38 mouse cellular contexts compared by ENCODE assay signal in the genomic region with DNA sequence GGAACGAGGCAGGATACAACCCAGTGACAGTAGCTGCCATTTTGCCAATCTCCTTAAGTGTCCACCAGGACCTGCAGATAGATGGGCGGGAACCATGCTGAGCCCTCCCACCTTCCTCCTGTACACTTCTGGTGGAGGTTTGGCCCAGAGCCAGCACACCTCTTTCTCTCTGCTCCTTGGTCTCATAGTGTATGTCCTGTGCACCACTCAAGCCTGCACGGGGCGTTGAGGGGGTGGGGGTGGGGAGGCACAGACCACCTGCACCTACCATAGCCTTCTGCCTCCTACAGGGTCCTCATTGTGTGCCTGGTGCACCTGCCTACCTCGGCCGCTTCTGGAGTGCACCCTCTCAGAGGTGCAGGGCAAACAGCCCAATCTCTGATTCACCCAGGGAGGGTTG. TPM values are rescaled to one million over a fixed set of nuclear protein-coding genes. Genes with fewer than 3 reads are reported as not detected.
A peak's percentile ranks its signal among the peaks of the same experiment; 100 is the strongest.
DNase-seq lines count a peak whose midpoint lies in the region; ATAC-seq and TF ChIP-seq lines count a peak whose summit lies in the region.
"Had no signal": no experiment of that assay in that cellular context is flagged by ENCODE, and none has a peak within 500 bp of the region (broad histone marks: within the 10 kb centered on the region; RNA-seq: fewer than 3 reads in every experiment).

No protein-coding gene starts in this region.

- no peaks in the 10 kb centered on the region for H3K36me3 ChIP-seq in hindbrain, embryonic 10.5 days
- H3K36me3 ChIP-seq in hindbrain, embryonic 12.5 days = no peaks in the 10 kb centered on the region
- H3K36me3 ChIP-seq in lung, embryonic 14.5 days (ENCODE audit: insufficient read depth) = no peaks in the 10 kb centered on the region
- H3K36me3 ChIP-seq in intestine, embryonic 16.5 days (ENCODE audit: control insufficient read depth, insufficient read depth, low read length) = no peaks in the 10 kb centered on the region
- H3K36me3 ChIP-seq: embryonic facial prominence, embryonic 13.5 days; heart, embryonic 10.5 days; heart, embryonic 15.5 days; hindbrain, embryonic 13.5 days; neural tube, embryonic 15.5 days had no signal

- H3K27me3 ChIP-seq in hindbrain, embryonic 10.5 days (ENCODE audit: insufficient read depth, poor library complexity, severe bottlenecking) = peaks cover 95% of the 10 kb centered on the region
- peaks cover 65% of the 10 kb centered on the region for H3K27me3 ChIP-seq in hindbrain, embryonic 12.5 days
- peaks cover 15% of the 10 kb centered on the region for H3K27me3 ChIP-seq in lung, embryonic 14.5 days (ENCODE audit: insufficient read depth, low read length)
- H3K27me3 ChIP-seq in intestine, embryonic 16.5 days (replicated peaks; ENCODE audit: control insufficient read depth, insufficient read depth, low read length) = peaks cover 18% of the 10 kb centered on the region

- H3K4me2 ChIP-seq in hindbrain, embryonic 12.5 days (replicated peaks) = no peak overlapping the region
- no peak overlapping the region; the same call in 1 of the 2 replicates for H3K4me2 ChIP-seq in lung, embryonic 14.5 days
- H3K4me2 ChIP-seq in intestine, embryonic 16.5 days (ENCODE audit: low read depth, low read length) = no peak overlapping the region
- H3K4me2 ChIP-seq: embryonic facial prominence, embryonic 13.5 days; heart, embryonic 15.5 days; hindbrain, embryonic 13.5 days; neural tube, embryonic 15.5 days had no signal

- H3K9me3 ChIP-seq in hindbrain, embryonic 10.5 days = no peaks in the 10 kb centered on the region
- no peaks in the 10 kb centered on the region for H3K9me3 ChIP-seq in hindbrain, embryonic 12.5 days (replicated peaks)
- no peaks in the 10 kb centered on the region for H3K9me3 ChIP-seq in lung, embryonic 14.5 days (ENCODE audit: low read depth, low read length)
- H3K9me3 ChIP-seq in intestine, embryonic 16.5 days (ENCODE audit: control insufficient read depth, low read length) = no peaks in the 10 kb centered on the region
- H3K9me3 ChIP-seq: embryonic facial prominence, embryonic 13.5 days; heart, embryonic 10.5 days; heart, embryonic 15.5 days; hindbrain, embryonic 13.5 days; neural tube, embryonic 15.5 days had no signal

- 79% methylated on average over 6 of the region's 6 CpGs for WGBS in hindbrain, embryonic 10.5 days
- 57% methylated on average over 6 of the region's 6 CpGs for WGBS in hindbrain, embryonic 12.5 days
- WGBS in lung, embryonic 14.5 days = 45% methylated on average over 6 of the region's 6 CpGs
- 58% methylated on average over 6 of the region's 6 CpGs for WGBS in intestine, embryonic 16.5 days

- no peak for TF ChIP-seq CTCF in lung, embryonic 14.5 days (IDR thresholded peaks at IDR 0.05; ENCODE audit: low read depth)

- ATAC-seq in hindbrain, embryonic 12.5 days (ENCODE audit: low FRiP score) = no peak
- peak; percentile 91 for ATAC-seq in lung, embryonic 14.5 days (ENCODE audit: insufficient read depth)
- peak; percentile 42 for ATAC-seq in intestine, embryonic 16.5 days
- ATAC-seq: CD4-positive, CD25-positive, alpha-beta regulatory T cell, adult 4 months; inflammation-experienced regulatory T-cells, adult 6 months had no signal

- H3K27ac ChIP-seq in hindbrain, embryonic 10.5 days = peak overlapping the region; percentile 45; the same call in 1 of the 2 replicates
- H3K27ac ChIP-seq in hindbrain, embryonic 12.5 days = no peak overlapping the region
- H3K27ac ChIP-seq in lung, embryonic 14.5 days (ENCODE audit: low read depth) = peak overlapping the region; percentile 69; the same call in 1 of the 2 replicates
- no peak overlapping the region for H3K27ac ChIP-seq in intestine, embryonic 16.5 days (ENCODE audit: low read length)
- H3K27ac ChIP-seq: embryonic facial prominence, embryonic 13.5 days; heart, embryonic 10.5 days; heart, embryonic 15.5 days; hindbrain, embryonic 13.5 days; kidney, postnatal 0 days; left cerebral cortex, adult 2 months; liver, embryonic 14.5 days; neural tube, embryonic 15.5 days had no signal

- no peak for DNase-seq in hindbrain, embryonic 10.5 days (ENCODE audit: low spot score)
- peak; percentile 70 for DNase-seq in lung, embryonic 14.5 days
- no peak for DNase-seq in lung, postnatal 10 days
- peak; percentile 62 for DNase-seq in ES-CJ7 (ENCODE audit: low read depth, low spot score)
- DNase-seq in left cerebral cortex, adult 18-20 months (ENCODE audit: low spot score in 2 of 2) = no peak
- DNase-seq in left cerebral cortex, postnatal 14 days (ENCODE audit: low spot score in 2 of 2) = no peak
- DNase-seq: adrenal gland, postnatal 10 days; cerebellum, adult 11 months; cerebellum, adult 9-10 months; cerebellum, postnatal 36 days; gastrocnemius, postnatal 25 days; heart, adult 11 months; kidney, adult 8-10 months; lung, adult 2 months; midbrain, embryonic 14.5 days; retina, postnatal 1 day; right cerebral cortex, postnatal 14 days had no signal

- H3K4me1 ChIP-seq in hindbrain, embryonic 10.5 days (replicated peaks) = peaks cover 75% of the 10 kb centered on the region
- peaks cover 54% of the 10 kb centered on the region for H3K4me1 ChIP-seq in hindbrain, embryonic 12.5 days
- no peaks in the 10 kb centered on the region for H3K4me1 ChIP-seq in lung, embryonic 14.5 days (ENCODE audit: insufficient read depth)
- H3K4me1 ChIP-seq in intestine, embryonic 16.5 days (ENCODE audit: control insufficient read depth, insufficient read depth, low read length) = 0 out of 2 replicates have a peak, but pooled peaks cover 2% of the 10 kb centered on the region
- H3K4me1 ChIP-seq: heart, embryonic 10.5 days; heart, embryonic 15.5 days had no signal

- no peak overlapping the region for H3K9ac ChIP-seq in hindbrain, embryonic 12.5 days
- no peak overlapping the region for H3K9ac ChIP-seq in lung, embryonic 14.5 days
- H3K9ac ChIP-seq in intestine, embryonic 16.5 days (ENCODE audit: low read depth, low read length) = no peak overlapping the region
- H3K9ac ChIP-seq: embryonic facial prominence, embryonic 13.5 days; heart, embryonic 15.5 days; hindbrain, embryonic 13.5 days; liver, embryonic 14.5 days; neural tube, embryonic 15.5 days had no signal

- intact Hi-C loops in left cerebral cortex, postnatal 14 days (cut with DNase I) = no loop called here

- H3K4me3 ChIP-seq in hindbrain, embryonic 10.5 days = no peak overlapping the region
- no peak overlapping the region for H3K4me3 ChIP-seq in hindbrain, embryonic 12.5 days
- no peak overlapping the region for H3K4me3 ChIP-seq in lung, embryonic 14.5 days (ENCODE audit: low read depth, low read length)
- H3K4me3 ChIP-seq in intestine, embryonic 16.5 days (ENCODE audit: low read length) = no peak overlapping the region
- H3K4me3 ChIP-seq: embryonic facial prominence, embryonic 13.5 days; heart, embryonic 10.5 days; heart, embryonic 15.5 days; hindbrain, embryonic 13.5 days; left cerebral cortex, adult 2 months; neural tube, embryonic 15.5 days had no signal

RNA-seq across cellular contexts. Expression of a gene that starts 4.5 kb away (rescaled TPM):
- polyA plus RNA-seq in hindbrain, embryonic 10.5 days (2016; fragmentation: Nextera tagmentation; extraction: Ambion mirVana) = not detected in 2 replicates
- polyA plus RNA-seq in hindbrain, embryonic 12.5 days (2016; fragmentation: Nextera tagmentation; extraction: Ambion mirVana) = not detected in 2 replicates
- polyA plus RNA-seq in lung, embryonic 14.5 days (2014; fragmentation: Nextera tagmentation; extraction: Ambion mirVana) = not detected in 2 replicates
- not detected in 2 replicates for polyA plus RNA-seq in intestine, embryonic 16.5 days (2015; fragmentation: Nextera tagmentation; extraction: Ambion mirVana)
- total RNA-seq in left cerebral cortex, adult 18-20 months (2021) = not detected
- total RNA-seq in left cerebral cortex, postnatal 14 days (2021) = not detected
- total RNA-seq: adrenal gland, postnatal 10 days; ES-E14; gastrocnemius, postnatal 25 days; heart, postnatal 25 days; layer of hippocampus, postnatal 10 days; left cerebral cortex, adult 2 months; left cerebral cortex, postnatal 36 days had no signal
- polyA plus RNA-seq: CD4-positive, CD25-positive, alpha-beta regulatory T cell, adult 4 months; embryonic facial prominence, embryonic 13.5 days; forebrain, embryonic 11.5 days; heart, embryonic 10.5 days; heart, embryonic 15.5 days; hindbrain, embryonic 13.5 days; inflammation-experienced regulatory T-cells, adult 6 months; kidney, postnatal 0 days; large intestine, adult 2 months; limb, embryonic 14.5 days; liver, embryonic 14.5 days; lung, adult 2 months; midbrain, embryonic 14.5 days; neural tube, embryonic 15.5 days; small intestine, adult 2 months; stomach, embryonic 16.5 days had no signal

RNA-seq across cellular contexts. Expression of a gene that starts 42.0 kb away (rescaled TPM):
- 16.6 and 17.5 TPM in 2 replicates for polyA plus RNA-seq in hindbrain, embryonic 10.5 days (2016; fragmentation: Nextera tagmentation; extraction: Ambion mirVana)
- polyA plus RNA-seq in hindbrain, embryonic 12.5 days (2016; fragmentation: Nextera tagmentation; extraction: Ambion mirVana) = 11.6 and 14.3 TPM in 2 replicates
- polyA plus RNA-seq in lung, embryonic 14.5 days (2014; fragmentation: Nextera tagmentation; extraction: Ambion mirVana) = 3.8 and 5.2 TPM in 2 replicates
- polyA plus RNA-seq in intestine, embryonic 16.5 days (2015; fragmentation: Nextera tagmentation; extraction: Ambion mirVana) = 10.3 and 11.1 TPM in 2 replicates
- total RNA-seq in left cerebral cortex, adult 18-20 months (2021) = 100 to 1,000 TPM; 157 to 158 TPM
- 100 to 1,000 TPM; 100 to 110 TPM for total RNA-seq in left cerebral cortex, postnatal 14 days (2021)
- polyA plus RNA-seq: CD4-positive, CD25-positive, alpha-beta regulatory T cell, adult 4 months; inflammation-experienced regulatory T-cells, adult 6 months had no signal

Comparison
In these comparisons a context has a peak if more than half of its experiments do, and no peak if none do; other contexts are left out.
1. DNase-seq: peak in lung, embryonic 14.5 days (single experiment) and ES-CJ7 (single experiment); none in hindbrain, embryonic 10.5 days (single experiment), lung, postnatal 10 days (single experiment), left cerebral cortex, adult 18-20 months (0 of 2) and left cerebral cortex, postnatal 14 days (0 of 2).
2. H3K27ac ChIP-seq: peak in hindbrain, embryonic 10.5 days (single experiment) and lung, embryonic 14.5 days (single experiment); none in hindbrain, embryonic 12.5 days (single experiment) and intestine, embryonic 16.5 days (single experiment).